ENCODE assay signal across 17 mouse cellular contexts in genomic region chr4:155906125-155906524, GRCm38 (mm10). TPM values are rescaled to one million over a fixed set of nuclear protein-coding genes. Genes with fewer than 3 reads are reported as not detected.
A peak's percentile ranks its signal among the peaks of the same experiment; 100 is the strongest.
DNase-seq lines count a peak whose midpoint lies in the region; ATAC-seq and TF ChIP-seq lines count a peak whose summit lies in the region.
"Had no signal": no experiment of that assay in that cellular context is flagged by ENCODE, and none has a peak within 500 bp of the region (broad histone marks: within the 10 kb centered on the region; RNA-seq: fewer than 3 reads in every experiment).

No protein-coding gene starts in this region.

- DNase-seq in cerebellum, adult 11-12 months: peak; percentile 10
- peak; percentile 16 for DNase-seq in gastrocnemius, adult 2 months
- DNase-seq in gastrocnemius, postnatal 14 days: no peak
- peak; percentile 1 to 7 for DNase-seq in left cerebral cortex, adult 8-10 months (ENCODE audit: low spot score in 2 of 2)
- no peak for DNase-seq in left cerebral cortex, adult 9 months (ENCODE audit: low spot score in 2 of 2)
- DNase-seq in testis, postnatal 14 days (ENCODE audit: low spot score): peak; percentile 4
- DNase-seq in testis, postnatal 10 days (ENCODE audit: low spot score): no peak
- DNase-seq: liver, embryonic 13.5 days; thymus, postnatal 25 days had no signal

- H3K4me3 ChIP-seq in gastrocnemius, adult 2 months: no peak overlapping the region
- H3K4me3 ChIP-seq: erythroblast, embryonic 14.5 days; heart, embryonic 12.5 days; limb, embryonic 12.5 days; liver, embryonic 13.5 days; neural tube, embryonic 12.5 days; stomach, embryonic 15.5 days had no signal

- no peak for TF ChIP-seq CTCF in gastrocnemius, adult 2 months (IDR thresholded peaks at IDR 0.05)

- no peak for ATAC-seq in cerebellum, adult (ENCODE audit: insufficient number of reproducible peaks, low FRiP score, low TSS enrichment)
- ATAC-seq: hindbrain, embryonic 16.5 days; intestine, postnatal 0 days had no signal

- intact Hi-C loops in gastrocnemius, adult 2 months (cut with DNase I): no loop called here
- intact Hi-C loops in gastrocnemius, postnatal 14 days (cut with DNase I; ENCODE audit: low total_unique reads): no loop called here

- no peak overlapping the region for H3K27ac ChIP-seq in gastrocnemius, adult 2 months
- H3K27ac ChIP-seq: limb, embryonic 12.5 days; liver, embryonic 13.5 days; neural tube, embryonic 12.5 days; stomach, embryonic 15.5 days had no signal

RNA-seq across cellular contexts. Expression of gene Acap3, which starts 14.5 kb away (rescaled TPM):
- total RNA-seq in gastrocnemius, adult 2 months (2021): 1 to 10 TPM; 7.5 to 8.0 TPM
- 10 to 100 TPM; 10.1 to 10.3 TPM for total RNA-seq in gastrocnemius, postnatal 14 days (2021)
- 100 to 1,000 TPM; 108 to 128 (median 122) TPM for total RNA-seq in left cerebral cortex, adult 8-10 months (2022)

RNA-seq across cellular contexts. Expression of gene Pusl1, which starts 14.5 kb away (rescaled TPM):
- 10 to 100 TPM; 10.5 to 13.4 TPM for total RNA-seq in gastrocnemius, adult 2 months (2021)
- total RNA-seq in gastrocnemius, postnatal 14 days (2021): 10 to 100 TPM in 1 of 2 experiments, 1 to 10 TPM in 1; 9.2 to 13.1 TPM
- total RNA-seq in left cerebral cortex, adult 8-10 months (2022): 10 to 100 TPM; 49.0 to 65.6 (median 58.5) TPM

RNA-seq across cellular contexts. Expression of gene Ints11, which starts 36.8 kb away (rescaled TPM):
- total RNA-seq in gastrocnemius, adult 2 months (2021): 10 to 100 TPM; 14.9 to 17.3 TPM
- 10 to 100 TPM; 15.4 to 15.9 TPM for total RNA-seq in gastrocnemius, postnatal 14 days (2021)
- total RNA-seq in left cerebral cortex, adult 8-10 months (2022): 10 to 100 TPM; 26.8 to 32.6 (median 30.0) TPM

RNA-seq across cellular contexts. Expression of gene Cptp, which starts 36.9 kb away (rescaled TPM):
- total RNA-seq in gastrocnemius, adult 2 months (2021): 10 to 100 TPM; 13.6 to 18.0 TPM
- total RNA-seq in gastrocnemius, postnatal 14 days (2021): 10 to 100 TPM; 16.5 to 17.0 TPM
- total RNA-seq in left cerebral cortex, adult 8-10 months (2022): 10 to 100 TPM; 30.1 to 48.4 (median 33.7) TPM

RNA-seq across cellular contexts. Expression of gene Ube2j2, which starts 37.5 kb away (rescaled TPM):
- 10 to 100 TPM; 62.8 to 64.5 TPM for total RNA-seq in gastrocnemius, adult 2 months (2021)
- 10 to 100 TPM; 46.3 to 51.7 TPM for total RNA-seq in gastrocnemius, postnatal 14 days (2021)
- total RNA-seq in left cerebral cortex, adult 8-10 months (2022): 10 to 100 TPM; 57.7 to 67.6 (median 65.2) TPM

Comparison
In these comparisons a context has a peak if more than half of its experiments do, and no peak if none do; other contexts are left out.
1. DNase-seq: peak in cerebellum, adult 11-12 months (single experiment), gastrocnemius, adult 2 months (single experiment), left cerebral cortex, adult 8-10 months (2 of 2) and testis, postnatal 14 days (single experiment); none in gastrocnemius, postnatal 14 days (single experiment), left cerebral cortex, adult 9 months (0 of 2) and testis, postnatal 10 days (single experiment).
2. RNA of gene Acap3, which starts 14.5 kb away (total RNA-seq): 108 to 128 TPM in left cerebral cortex, adult 8-10 months; 10.1 to 10.3 TPM in gastrocnemius, postnatal 14 days and 7.5 to 8.0 TPM in gastrocnemius, adult 2 months; every median in the first group is over 4 times any median in the second.